8 mouse cellular contexts compared by ENCODE assay signal in genomic region chr15:100615825-100616220, GRCm38 (mm10). TPM values are rescaled to one million over a fixed set of nuclear protein-coding genes. Genes with fewer than 3 reads are reported as not detected.
DNase-seq lines count a peak whose midpoint lies in the region; ATAC-seq and TF ChIP-seq lines count a peak whose summit lies in the region.

No protein-coding gene starts in this region.

- peak; percentile 88 for ATAC-seq in forebrain, embryonic 16.5 days
- peak; percentile 85 for ATAC-seq in lung, embryonic 15.5 days (ENCODE audit: borderline replicate concordance, extremely low read depth, low FRiP score, low TSS enrichment)

- peak overlapping the region; percentile 96 for H3K27ac ChIP-seq in forebrain, embryonic 16.5 days (ENCODE audit: low read length)
- H3K27ac ChIP-seq in layer of hippocampus, adult 2 months, result peak overlapping the region; percentile 99
- peak overlapping the region; percentile 96 for H3K27ac ChIP-seq in lung, embryonic 15.5 days
- peak overlapping the region; percentile 55; the same call in 1 of the 2 replicates for H3K27ac ChIP-seq in thymus, adult 2 months (ENCODE audit: control insufficient read depth, insufficient read depth, low read length)

- peaks cover 20% of the 10 kb centered on the region for H3K36me3 ChIP-seq in forebrain, embryonic 16.5 days (ENCODE audit: control insufficient read depth, insufficient read depth)
- peaks cover 30% of the 10 kb centered on the region for H3K36me3 ChIP-seq in lung, embryonic 15.5 days
- peaks cover 19% of the 10 kb centered on the region for H3K36me3 ChIP-seq in thymus, adult 2 months (ENCODE audit: control insufficient read depth, insufficient read depth, low read length)

- peak overlapping the region; percentile 94 for H3K4me3 ChIP-seq in forebrain, embryonic 16.5 days (replicated peaks; ENCODE audit: low read length)
- H3K4me3 ChIP-seq in layer of hippocampus, adult 2 months, result peak overlapping the region; percentile 92
- peak overlapping the region; percentile 74 for H3K4me3 ChIP-seq in lung, embryonic 15.5 days
- peak overlapping the region; percentile 61 for H3K4me3 ChIP-seq in thymus, adult 2 months (ENCODE audit: control insufficient read depth, insufficient read depth, low read length)

- H3K4me2 ChIP-seq in forebrain, embryonic 16.5 days (ENCODE audit: low read length), result peak overlapping the region; percentile 76
- peak overlapping the region; percentile 78 for H3K4me2 ChIP-seq in lung, embryonic 15.5 days

- no peaks in the 10 kb centered on the region for H3K9me3 ChIP-seq in forebrain, embryonic 16.5 days (ENCODE audit: control insufficient read depth, low read length)
- no peaks in the 10 kb centered on the region for H3K9me3 ChIP-seq in lung, embryonic 15.5 days

- under 1% methylated on average over 43 of the region's 43 CpGs for whole genome bisulfite sequencing in forebrain, embryonic 16.5 days
- 1% methylated on average over 40 of the region's 43 CpGs for WGBS in lung, embryonic 15.5 days
- WGBS in thymus, adult 2 months, result under 1% methylated on average over 42 of the region's 43 CpGs

- DNase-seq in MEL-GATA-1-ER (ENCODE audit: extremely low read depth, low read depth), result peak; percentile 84
- peak; percentile 80 to 86 for DNase-seq in cerebellum, adult 18-20 months
- peak; percentile 90 to 92 for DNase-seq in heart, postnatal 36 days
- DNase-seq in layer of hippocampus, adult 2 months (ENCODE audit: low spot score in 2 of 2), result peak; percentile 78 to 88
- DNase-seq in ovary, adult 18-20 months (ENCODE audit: low spot score), result peak; percentile 83
- DNase-seq in thymus, adult 2 months, result peak; percentile 82

- TF ChIP-seq POLR2A in thymus, adult 2 months (IDR thresholded peaks at IDR 0.05; ENCODE audit: control insufficient read depth, extremely low read depth, insufficient read depth, low read length, poor library complexity), result peak; percentile 47; the same call in 1 of the 2 replicates

- H3K27me3 ChIP-seq in forebrain, embryonic 16.5 days (replicated peaks; ENCODE audit: control insufficient read depth, insufficient read depth, low read length), result no peaks in the 10 kb centered on the region
- no peaks in the 10 kb centered on the region for H3K27me3 ChIP-seq in lung, embryonic 15.5 days
- H3K27me3 ChIP-seq in thymus, adult 2 months (ENCODE audit: control insufficient read depth, insufficient read depth, low read length), result no peaks in the 10 kb centered on the region

- H3K9ac ChIP-seq in forebrain, embryonic 16.5 days (replicated peaks; ENCODE audit: low read depth, low read length), result peak overlapping the region; percentile 97
- H3K9ac ChIP-seq in lung, embryonic 15.5 days, result peak overlapping the region; percentile 75

- H3K4me1 ChIP-seq in forebrain, embryonic 16.5 days (replicated peaks; ENCODE audit: control insufficient read depth, insufficient read depth, low read length), result peaks cover 24% of the 10 kb centered on the region
- peaks cover 17% of the 10 kb centered on the region for H3K4me1 ChIP-seq in lung, embryonic 15.5 days
- H3K4me1 ChIP-seq in thymus, adult 2 months (replicated peaks; ENCODE audit: control insufficient read depth, insufficient read depth, low read length), result peaks cover 18% of the 10 kb centered on the region

- intact Hi-C loops in heart, postnatal 36 days (cut with DNase I), result loop anchor here (10.0 kb wide), 2 partner anchors 391 to 641 kb away; partner anchors contain the start of genes Atf1 and Larp4

- no peak for TF ChIP-seq CTCF in layer of hippocampus, adult 2 months (conservative IDR thresholded peaks at IDR 0.05)
- TF ChIP-seq CTCF in thymus, adult 2 months (IDR thresholded peaks at IDR 0.05; ENCODE audit: borderline replicate concordance, control insufficient read depth, extremely low read depth, insufficient read depth, low read length, poor library complexity), result no peak

RNA-seq across cellular contexts. Expression of gene Dazap2, which starts 0.7 kb away (rescaled TPM):
- polyA plus RNA-seq in forebrain, embryonic 16.5 days (2015; fragmentation: Nextera tagmentation; extraction: Ambion mirVana), result 152 and 164 TPM in 2 replicates
- total RNA-seq in heart, postnatal 36 days (2021), result 100 to 1,000 TPM; 161 to 177 TPM
- total RNA-seq in layer of hippocampus, adult 2 months (2021), result 100 to 1,000 TPM; 112 to 113 TPM
- polyA plus RNA-seq in lung, embryonic 15.5 days (2015; fragmentation: Nextera tagmentation; extraction: Ambion mirVana), result 208 and 209 TPM in 2 replicates
- 1,016 and 1,115 TPM in 2 replicates for polyA plus RNA-seq in thymus, adult 2 months (2012; rRNA removed)

RNA-seq across cellular contexts. Expression of gene Pou6f1, which starts 16.0 kb away (rescaled TPM):
- 52.7 and 53.2 TPM in 2 replicates for polyA plus RNA-seq in forebrain, embryonic 16.5 days (2015; fragmentation: Nextera tagmentation; extraction: Ambion mirVana)
- total RNA-seq in heart, postnatal 36 days (2021), result 10 to 100 TPM; 10.8 to 13.3 TPM
- total RNA-seq in layer of hippocampus, adult 2 months (2021), result 100 to 1,000 TPM; 106 to 107 TPM
- 3.8 and 4.3 TPM in 2 replicates for polyA plus RNA-seq in lung, embryonic 15.5 days (2015; fragmentation: Nextera tagmentation; extraction: Ambion mirVana)
- 184 and 203 TPM in 2 replicates for polyA plus RNA-seq in thymus, adult 2 months (2012; rRNA removed)

RNA-seq across cellular contexts. Expression of gene Smagp, which starts 20.9 kb away (rescaled TPM):
- polyA plus RNA-seq in forebrain, embryonic 16.5 days (2015; fragmentation: Nextera tagmentation; extraction: Ambion mirVana), result 2.4 and 3.3 TPM in 2 replicates
- total RNA-seq in heart, postnatal 36 days (2021), result 10 to 100 TPM; 13.7 to 15.8 TPM
- 1 to 10 TPM; 1.1 to 1.7 TPM for total RNA-seq in layer of hippocampus, adult 2 months (2021)
- polyA plus RNA-seq in lung, embryonic 15.5 days (2015; fragmentation: Nextera tagmentation; extraction: Ambion mirVana), result 14.4 and 15.2 TPM in 2 replicates
- polyA plus RNA-seq in thymus, adult 2 months (2012; rRNA removed), result 11.0 and 11.7 TPM in 2 replicates

RNA-seq across cellular contexts. Expression of gene Bin2, which starts 53.5 kb away (rescaled TPM):
- polyA plus RNA-seq in forebrain, embryonic 16.5 days (2015; fragmentation: Nextera tagmentation; extraction: Ambion mirVana), result 0.65 and 0.70 TPM in 2 replicates
- total RNA-seq in heart, postnatal 36 days (2021), result 1 to 10 TPM; 1.6 TPM
- total RNA-seq in layer of hippocampus, adult 2 months (2021), result 1 to 10 TPM; 5.3 to 5.6 TPM
- polyA plus RNA-seq in lung, embryonic 15.5 days (2015; fragmentation: Nextera tagmentation; extraction: Ambion mirVana), result 3.8 and 7.3 TPM in 2 replicates
- polyA plus RNA-seq in thymus, adult 2 months (2012; rRNA removed), result 114 and 131 TPM in 2 replicates

Comparison
In these comparisons a context has a peak if more than half of its experiments do, and no peak if none do; other contexts are left out.
1. Peak in every context shown above with its lines: DNase-seq, ATAC-seq, H3K4me3 ChIP-seq and H3K27ac ChIP-seq.
2. RNA of gene Pou6f1, which starts 16.0 kb away (polyA plus RNA-seq): 184 to 203 TPM in thymus, adult 2 months and 52.7 to 53.2 TPM in forebrain, embryonic 16.5 days; 3.8 to 4.3 TPM in lung, embryonic 15.5 days; every median in the first group is over 10 times any median in the second.